Mouse (Mus musculus): ENCODE measurements around the gene Tfpt. TPM values are rescaled to one million over a fixed set of nuclear protein-coding genes. Genes with fewer than 3 reads are reported as not detected.

The Tfpt gene
- polyA plus RNA-seq (2017; shearing (Covaris generic)), result 10 to 100 TPM; 16.9 to 21.4 TPM

DNA sequence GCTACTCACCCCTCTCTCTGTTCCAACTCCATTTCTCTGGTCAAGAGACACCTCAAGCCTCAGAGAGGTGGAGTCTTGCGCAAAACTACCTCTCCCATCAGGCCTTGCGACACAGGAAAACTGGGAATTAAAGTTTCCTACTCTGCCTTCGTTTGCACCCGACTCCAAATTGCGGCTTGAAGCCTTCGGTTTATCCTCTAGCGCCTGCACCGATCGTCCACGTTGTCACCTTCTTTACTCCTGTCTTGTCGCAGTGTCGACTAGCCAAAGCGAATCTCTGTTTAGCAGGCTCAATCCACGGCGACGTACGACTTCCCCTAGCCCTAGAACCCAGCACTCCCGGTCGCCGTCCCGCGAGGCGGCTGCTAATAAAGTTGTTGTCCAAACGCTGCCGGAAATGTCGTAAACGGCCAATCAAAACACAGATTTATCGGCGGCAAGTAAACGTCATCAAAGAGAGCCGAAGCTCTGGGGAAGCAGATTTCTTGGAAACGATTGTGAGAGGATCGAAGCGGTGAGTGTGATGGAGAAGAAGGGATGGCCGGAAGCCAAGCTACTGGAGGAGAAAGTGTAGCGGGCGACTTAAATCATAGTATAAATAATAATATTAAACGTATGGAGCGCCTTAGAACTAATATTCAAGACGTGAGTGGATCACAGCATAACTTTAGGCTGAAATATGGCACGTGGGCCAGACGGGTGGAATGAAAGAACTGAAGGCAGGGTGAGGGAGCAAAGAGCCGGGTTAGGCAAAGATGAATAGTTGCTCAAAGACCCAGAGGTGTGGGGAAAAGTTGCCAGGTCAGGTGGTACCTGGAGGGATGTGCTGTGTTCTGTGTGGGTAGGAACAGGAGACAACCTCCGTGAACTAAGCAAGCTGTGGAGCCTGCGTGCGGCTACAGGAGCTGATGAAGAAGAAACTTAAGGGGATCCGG lies at the start of gene Tfpt, which contains the start of gene Prpf31:
Gene Tfpt (minus strand): TSS at position 387 of the 935 bp plus-strand sequence.
Gene Prpf31 (plus strand): TSS at position 443 of the 935 bp plus-strand sequence.
- ATAC-seq, result peak; percentile 76

DNA sequence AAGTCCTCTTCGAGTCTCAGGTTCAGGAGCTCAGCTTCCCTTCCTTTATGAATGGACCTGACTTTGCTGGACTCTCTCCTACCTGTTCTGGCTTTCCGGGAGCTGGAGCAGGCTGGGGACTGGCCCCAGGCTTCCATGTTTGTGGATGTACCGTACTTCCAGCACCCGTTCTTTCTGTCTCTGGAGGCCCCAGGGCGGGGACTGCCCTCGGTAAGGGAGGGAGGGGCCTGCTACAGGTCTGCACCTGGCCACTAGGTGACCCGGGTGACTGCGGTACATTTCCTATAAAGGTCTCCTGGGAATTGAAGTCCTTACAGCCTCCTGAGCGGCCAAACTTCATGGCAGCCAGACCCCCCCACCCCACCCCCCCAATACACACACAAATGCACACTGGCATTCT lies 47.6 kb upstream of the Tfpt start, which contains the start of gene Tmc4:
Gene Tmc4 (minus strand): TSS at position 212 of the 400 bp plus-strand sequence.
- no peak for ATAC-seq

DNA sequence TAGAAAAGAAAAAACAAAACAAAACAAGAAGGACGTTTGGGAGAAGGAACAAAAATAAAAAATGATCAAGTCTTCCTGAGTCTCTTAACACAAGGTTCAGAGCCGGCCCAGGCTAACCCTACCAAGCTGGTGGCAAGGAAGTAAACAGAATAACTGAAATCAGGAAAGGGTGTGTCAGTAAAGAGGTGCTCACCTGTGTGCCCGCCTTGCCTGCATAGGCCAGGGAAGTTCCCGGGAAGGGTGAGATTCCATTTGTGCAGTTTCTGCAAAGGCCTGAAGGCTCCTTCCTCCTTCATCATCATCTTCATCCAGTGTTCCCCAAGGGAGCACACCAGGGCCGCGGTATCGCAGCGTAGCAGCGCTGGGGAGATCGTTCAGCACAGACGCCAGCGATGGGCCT lies 46.6 kb upstream of the Tfpt start:
- no peak for ATAC-seq

DNA sequence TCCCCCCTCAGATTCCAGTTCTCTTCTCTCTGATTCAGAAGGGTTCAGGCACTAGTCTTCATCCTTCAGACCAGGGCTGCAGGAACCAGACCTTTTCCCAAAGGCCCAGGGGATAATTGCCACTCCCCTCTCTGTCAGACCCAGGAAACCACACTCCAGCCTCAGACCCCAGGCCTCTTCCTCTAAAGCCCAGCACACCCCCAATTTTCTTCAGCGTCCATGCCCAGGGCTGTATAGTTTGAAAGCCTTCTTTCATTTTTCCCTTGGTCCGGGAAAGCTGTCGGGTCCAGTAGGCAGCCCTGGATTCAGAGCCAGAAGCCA lies 45.5 kb upstream of the Tfpt start:
- ATAC-seq, result no peak

DNA sequence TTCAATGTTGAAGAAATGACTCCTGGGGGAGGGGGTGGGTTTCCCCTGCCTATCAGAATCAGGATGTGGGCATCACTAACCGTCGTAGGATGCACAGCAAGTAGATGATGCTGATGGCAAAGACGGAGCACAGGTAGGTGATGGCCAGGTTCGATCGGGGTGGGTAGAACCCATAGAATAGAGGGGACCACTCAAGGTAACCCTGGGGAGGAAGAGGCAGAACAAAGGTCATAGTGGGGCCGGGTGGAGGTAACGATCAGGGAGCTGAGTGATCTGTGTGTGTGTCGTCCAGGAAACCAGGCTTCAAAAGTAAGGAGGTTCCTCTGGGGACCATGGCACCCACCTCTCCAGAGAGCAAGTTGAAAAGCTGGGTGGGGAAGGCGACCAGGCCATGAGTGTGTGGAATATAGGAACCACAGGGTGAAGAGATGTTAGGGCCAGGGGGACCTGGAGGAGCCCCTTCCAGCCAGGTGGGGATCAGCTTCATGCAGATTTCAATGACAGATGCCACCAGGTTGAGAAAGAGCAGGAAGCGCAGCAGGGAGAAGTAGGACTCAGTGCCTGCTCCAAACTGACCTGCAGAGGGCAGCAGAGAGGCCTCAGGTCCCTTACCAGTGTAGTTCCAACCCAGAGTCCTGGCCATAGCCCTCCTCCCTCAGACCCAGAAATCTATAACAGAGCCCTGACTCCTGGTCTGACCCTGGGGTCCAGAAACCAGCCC lies 44.9 kb upstream of the Tfpt start:
- ATAC-seq, result peak; percentile 92

DNA sequence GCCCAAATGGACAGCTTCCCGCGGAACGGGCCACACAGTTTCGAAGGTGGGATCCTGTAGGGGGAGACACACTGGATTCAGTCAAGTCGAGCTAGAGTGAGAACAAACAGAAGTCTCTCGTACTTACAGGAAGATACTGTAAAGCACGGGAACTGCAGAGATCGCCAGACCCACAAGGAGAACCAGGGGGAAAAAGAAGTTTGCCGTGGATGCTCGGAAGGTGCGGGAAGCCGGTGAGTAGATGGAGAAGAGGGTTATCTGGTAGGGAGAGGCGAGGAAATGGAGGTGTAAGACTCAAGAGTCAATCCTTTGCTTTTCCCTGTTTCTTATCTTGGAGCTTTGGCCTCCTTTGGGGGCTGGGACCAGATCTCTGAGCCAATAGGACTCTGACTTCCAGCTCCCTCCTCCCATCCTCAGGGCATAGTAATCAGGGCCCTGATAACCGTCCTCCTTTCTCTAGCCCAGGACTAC lies 37.2 kb upstream of the Tfpt start:
- no peak for ATAC-seq

DNA sequence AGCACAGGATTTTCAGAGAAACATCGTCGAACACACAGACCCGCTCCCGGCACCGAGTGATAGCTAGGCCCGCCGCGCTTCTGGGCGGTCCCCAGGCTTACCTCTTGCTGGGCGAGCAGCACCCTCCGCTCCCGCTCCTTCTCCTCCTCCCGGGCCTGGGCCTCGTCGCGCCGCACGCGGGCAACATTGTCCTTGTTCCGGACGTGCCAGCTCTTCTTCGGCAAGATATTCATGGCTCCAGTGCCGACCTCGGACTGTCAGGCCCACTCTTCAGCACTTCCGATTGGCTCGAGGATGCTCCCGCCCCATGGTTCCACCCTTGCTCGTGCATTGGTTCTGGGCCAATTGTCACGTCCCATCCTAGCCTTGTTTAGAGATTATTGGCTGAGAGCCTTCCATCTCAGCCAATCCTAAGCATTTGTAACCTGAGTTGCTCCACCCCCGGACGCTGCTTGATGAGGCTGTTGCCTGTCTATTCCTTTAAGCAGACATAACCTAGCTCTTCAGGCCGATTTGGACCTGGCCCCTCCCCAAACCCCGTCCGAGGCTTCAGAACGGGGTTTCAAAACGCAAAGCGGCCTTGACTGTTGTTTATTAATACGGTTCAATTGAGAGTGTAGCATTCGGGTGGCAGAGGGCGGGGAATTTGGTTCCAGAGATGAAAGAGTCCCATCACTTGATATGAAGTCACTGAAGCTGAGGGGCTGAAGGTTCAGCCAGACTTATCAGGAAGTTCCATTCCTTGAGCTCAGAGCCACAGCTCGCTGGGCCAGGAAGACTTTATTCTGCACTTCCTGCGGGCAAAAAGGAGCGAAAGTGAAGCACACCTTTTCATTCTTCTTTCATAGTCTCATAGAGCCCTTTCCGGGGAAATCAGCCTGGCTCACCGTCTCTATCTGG lies 35.7 kb upstream of the Tfpt start, which contains the start of gene Leng1:
Gene Leng1 (minus strand): TSS at position 626 of the 900 bp plus-strand sequence.
- ATAC-seq, result peak; percentile 98

DNA sequence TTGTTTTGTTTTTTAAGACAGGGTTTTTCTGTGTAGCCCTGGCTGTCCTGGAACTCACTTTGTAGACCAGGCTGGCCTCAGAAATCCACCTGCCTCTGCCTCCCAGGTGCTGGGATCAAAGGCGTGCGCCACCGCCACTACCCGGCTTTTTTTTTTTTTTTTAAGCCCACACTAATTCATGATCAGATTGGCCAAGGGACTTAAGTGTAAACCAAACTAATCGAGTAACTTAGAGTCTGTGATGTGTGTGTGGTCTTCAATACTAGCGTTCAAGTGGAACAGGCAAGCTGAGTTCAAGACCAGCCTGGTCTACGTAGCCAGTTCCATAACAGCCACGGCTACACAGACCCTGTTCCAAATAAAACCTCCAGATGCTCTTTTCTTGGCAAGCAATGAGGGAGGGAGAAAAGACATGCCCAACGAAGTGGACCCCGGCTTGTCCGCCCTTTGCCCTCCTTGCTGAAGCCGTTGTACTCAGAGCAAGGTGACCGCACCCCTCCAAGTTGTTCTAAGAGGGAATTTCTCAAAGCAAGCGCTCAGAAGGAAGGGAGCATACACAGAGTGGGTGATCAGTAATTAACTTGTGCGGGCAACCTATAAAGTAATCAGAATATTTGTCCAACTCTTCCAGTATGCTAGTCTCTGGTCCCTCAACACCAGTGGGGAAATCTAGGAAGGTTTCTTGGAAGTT lies 34.9 kb upstream of the Tfpt start:
- no peak for ATAC-seq

DNA sequence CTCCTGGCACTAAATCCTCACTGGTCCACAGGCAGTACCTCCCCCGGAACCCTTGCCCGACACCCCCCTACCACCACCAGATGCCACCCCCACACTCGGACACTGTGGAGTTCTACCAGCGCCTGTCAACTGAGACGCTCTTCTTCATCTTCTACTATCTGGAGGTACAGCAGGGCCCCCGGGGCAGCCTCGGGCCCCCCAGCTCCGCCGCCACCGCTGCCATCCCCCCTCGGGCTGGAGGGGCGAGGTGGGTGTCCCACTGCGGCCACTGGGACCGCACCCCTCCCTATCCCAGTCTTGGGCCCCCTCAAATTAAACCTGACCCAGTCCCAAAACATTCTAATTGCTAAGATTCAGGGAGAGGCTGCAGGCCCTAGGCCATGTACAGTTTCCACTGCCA lies 28.8 kb upstream of the Tfpt start:
- ATAC-seq, result no peak

DNA sequence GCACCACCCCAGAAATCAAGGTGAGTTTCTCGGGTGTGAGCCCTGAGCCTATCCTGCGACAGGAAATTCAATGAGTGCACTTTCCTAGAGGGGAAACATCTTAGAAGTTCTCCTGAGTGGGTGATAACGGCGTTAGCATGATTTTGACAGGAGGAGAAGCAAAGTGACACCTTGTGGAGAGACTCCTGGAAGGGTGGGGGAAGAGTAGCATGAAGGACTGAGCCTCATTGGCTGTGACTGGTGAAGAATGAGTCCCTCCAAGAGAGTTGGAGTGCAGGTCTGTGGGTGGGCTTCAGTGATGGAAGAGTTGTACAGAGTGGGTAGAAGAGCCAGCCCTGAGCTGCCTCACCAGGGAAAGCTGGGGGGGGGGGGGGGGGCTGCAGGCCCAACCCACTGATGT lies 27.2 kb upstream of the Tfpt start:
- no peak for ATAC-seq

DNA sequence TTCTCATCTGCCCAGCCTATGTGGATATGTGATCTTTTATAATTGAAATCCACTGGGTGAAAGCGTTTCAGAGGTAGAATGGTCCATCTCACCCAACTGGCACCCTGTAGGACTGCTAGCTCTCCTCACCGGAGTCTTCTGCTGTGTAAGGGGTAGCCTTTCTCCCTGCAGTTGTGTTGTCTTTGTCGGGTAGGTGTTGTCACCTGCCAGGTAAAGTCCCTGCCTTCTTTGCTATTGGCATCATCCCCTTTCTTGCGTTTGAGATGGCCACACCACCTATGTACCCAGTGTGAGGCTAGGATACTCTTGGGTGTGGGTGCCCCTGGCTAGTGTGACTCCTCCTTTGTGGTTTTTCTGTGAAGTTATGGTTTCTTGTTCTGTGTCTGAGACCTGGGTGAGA lies 16.9 kb upstream of the Tfpt start:
- ATAC-seq, result no peak

DNA sequence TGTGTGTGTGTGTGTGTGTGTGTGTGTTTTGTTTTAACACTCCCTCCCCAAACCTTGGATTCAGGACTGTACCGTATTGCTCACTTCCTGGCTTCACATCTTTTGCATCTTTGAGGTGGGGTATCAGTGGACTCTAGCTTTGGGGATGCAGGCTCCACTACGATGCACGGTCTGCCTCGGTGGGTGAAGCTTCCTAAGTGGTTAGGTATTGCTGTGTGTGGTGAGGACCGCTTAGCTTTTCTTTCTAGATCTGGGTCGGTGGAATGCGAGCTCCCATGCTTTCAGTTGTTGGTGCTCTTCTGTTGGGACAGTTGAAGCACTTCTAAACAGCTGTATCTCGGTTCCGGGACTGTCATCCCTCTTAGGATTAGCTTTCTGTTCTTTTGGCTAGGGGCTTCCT lies 16.5 kb upstream of the Tfpt start:
- no peak for ATAC-seq

DNA sequence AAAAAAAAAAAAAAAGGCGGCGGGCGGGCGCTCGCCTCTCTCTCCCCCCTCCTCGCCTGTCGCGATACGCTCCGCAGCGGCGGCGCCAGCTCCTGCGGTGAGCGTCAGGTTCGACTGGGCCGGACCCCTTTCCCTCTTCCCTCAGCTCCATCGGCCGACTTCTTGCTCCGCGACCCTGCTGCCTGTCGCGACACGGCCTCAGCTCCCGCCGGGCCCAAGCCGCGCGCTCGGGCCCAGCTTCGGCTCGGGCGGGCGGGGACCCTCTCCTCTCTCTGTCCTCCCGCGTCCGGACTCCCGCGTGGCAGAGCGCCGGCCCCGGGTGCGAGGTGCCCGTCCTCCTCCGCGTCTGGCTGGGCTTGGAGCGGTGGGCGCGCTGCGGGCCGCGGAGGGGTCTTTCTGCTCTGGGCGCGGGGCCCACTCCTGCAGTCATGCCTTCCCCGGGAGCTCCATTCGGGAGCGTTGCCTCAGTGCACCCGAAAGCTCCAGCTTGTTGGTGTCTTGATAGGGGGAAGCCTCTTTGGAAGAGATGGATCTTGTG lies 15.8 kb upstream of the Tfpt start:
- ATAC-seq, result no peak

DNA sequence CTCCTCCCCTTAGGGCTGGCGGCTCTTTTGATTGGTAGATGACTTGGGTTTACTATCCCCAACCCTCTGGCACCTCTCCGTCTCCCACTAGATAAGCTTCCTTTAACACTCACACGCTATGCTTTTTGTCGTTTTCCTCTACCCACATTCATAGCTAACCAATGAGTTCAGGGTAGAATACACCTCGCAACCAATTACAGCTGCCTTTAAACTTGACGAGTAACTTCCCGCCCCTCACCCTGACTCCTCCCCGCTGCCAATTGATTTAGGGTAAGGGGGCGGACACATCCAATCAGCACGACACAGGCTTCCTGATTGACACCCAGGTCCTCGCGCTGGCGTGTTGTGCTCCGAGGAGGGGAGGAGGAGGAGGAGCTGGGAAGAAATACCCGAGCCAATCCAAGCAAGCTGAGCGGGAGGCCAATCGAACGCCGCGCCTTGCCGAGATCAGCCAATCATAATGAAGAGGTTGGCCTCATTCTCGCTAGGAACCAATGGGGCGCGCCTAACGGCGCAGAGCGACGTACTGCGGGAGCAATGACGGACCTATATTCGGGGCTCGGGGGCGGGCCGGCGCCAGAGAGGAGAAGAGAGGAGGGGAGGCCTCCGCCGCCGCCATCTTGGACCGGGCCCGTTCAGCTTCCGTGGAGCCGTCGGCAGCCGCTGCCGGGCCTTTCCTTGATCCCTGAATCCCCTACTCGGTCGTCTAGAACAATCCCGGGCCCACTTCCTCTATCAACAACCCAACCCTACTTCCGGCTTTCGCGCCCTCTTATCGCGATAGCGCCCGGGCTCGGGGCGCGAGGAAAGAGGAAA lies 15.2 kb upstream of the Tfpt start, which contains the start of gene Cnot3:
Gene Cnot3 (plus strand): TSS at position 597 of the 816 bp plus-strand sequence.
- peak; percentile 83 for ATAC-seq

DNA sequence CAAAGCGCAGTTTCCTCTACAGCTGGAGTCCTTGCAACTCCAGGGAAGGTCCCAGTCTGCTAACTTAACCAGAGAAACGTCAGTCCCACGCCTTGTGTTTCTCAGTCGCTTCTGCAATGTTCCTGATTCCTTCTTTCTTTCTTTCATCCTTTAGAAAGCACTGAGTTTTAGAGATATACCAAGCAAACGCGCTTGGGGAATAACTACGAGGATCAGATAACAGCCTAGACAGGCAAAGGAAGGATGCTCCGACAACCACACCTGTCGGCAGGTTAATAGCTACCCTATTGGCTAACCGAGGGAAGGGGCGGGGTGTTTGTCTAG lies 14.6 kb upstream of the Tfpt start:
- ATAC-seq, result no peak

DNA sequence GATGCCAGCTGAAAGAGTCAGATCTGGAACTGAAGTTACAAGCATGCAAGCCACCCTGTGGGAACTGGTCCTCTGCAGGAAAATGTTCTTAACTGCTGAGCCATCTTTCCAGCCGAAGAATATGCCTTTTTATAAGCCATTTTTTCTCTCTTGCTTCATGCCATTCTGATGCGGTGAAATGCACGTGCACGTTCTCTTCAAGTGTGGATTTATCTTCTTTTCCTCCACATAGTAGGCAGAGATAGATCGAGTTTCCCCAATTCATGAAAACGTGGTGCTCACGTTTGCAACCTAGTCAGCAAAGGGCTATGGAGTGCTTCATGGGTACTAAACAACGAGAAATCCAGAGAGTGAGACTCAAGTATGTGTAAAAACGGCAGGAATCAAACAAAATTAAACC lies 14.1 kb upstream of the Tfpt start:
- ATAC-seq, result no peak

DNA sequence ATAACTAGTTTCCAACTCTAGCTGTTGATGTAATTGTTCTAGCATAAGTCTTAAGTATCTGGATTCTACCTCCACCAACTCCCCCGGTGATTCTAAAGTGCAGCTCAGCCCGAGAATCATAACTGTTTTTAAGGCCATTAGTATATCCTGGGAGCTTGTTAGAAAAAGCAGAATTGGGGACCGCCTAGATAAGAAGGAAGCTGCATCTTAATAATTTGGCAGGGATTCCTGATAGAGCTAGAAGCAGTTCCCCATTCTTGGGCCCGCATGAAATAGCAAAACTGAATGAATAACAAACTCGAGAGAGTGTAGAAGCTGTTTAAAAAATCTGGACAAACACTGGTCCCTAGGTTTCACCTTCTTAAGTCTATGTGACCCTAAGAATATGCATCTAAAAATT lies 13.7 kb upstream of the Tfpt start:
- no peak for ATAC-seq

DNA sequence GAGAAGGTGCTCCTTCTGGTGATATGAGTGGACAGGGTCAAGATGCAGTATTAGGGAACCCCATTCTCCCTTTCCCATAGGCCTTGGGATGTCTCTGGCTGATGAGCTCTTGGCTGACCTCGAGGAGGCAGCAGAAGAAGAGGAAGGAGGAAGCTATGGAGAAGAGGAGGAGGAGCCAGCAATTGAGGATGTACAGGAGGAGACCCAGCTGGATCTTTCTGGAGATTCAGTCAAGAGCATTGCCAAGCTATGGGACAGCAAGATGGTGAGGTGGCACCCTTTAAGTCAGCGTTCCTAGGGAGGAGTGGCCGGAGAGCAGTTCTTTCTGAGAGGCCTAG lies 718 bp upstream of the Tfpt start:
- no peak for ATAC-seq

DNA sequence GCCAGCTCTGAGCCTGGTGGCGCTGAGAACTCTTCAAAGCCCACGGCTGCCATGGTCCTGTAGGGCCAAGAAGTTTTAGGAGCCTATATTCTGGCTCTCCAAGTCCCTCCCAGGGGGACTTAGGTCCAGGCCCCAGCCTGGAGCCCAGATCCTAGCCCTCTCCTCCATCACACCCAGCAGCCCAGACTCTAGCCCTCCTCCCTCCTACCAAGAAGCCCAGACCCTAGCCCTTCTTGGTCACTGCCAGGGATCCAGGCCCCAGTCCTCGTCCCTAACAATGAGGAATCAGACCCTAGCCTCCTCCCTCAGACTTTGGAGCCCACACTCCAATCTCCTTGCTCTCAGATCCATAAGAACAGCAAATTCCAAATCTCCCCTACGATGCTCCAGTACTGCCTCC lies 699 bp downstream of the Tfpt start:
- no peak for ATAC-seq

DNA sequence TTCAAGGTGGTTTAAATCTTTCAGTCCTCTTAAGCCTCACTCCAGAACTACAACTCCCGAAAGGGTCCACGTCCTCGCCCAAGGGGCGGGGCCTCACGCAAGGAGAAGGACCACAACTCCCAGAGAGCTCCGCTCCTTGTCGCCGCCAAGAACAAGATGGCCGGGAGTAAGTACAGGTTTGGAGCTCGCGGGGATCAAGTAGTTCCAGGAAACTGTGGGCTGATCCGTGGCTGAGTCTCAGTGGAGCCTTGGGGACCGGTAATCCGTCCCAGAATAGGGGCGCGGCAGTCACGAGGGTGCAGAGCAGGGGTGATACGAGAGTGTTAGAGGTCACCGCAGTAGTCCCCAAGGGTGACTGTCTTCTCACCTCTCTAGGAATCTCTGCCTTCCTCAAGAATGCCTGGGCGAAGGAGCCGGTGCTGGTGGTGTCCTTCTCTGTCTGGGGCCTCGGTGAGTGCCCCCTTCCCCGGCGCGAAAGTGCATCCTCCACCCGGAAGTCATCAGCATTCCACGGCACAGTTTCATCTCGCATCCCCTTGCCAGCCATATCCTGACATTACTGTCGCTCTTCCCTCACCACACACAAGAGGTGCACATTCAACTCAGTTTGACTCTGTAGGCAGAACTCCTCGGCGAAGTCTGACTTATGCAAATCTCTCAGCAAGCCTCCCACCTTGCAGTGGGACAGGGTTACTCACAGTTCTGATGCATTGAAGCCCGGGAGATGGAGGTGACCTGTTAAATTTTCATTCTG lies 12.3 kb downstream of the Tfpt start, which contains the start of gene Ndufa3:
Gene Ndufa3 (plus strand): TSS at position 132 of the 754 bp plus-strand sequence.
- peak; percentile 99 for ATAC-seq

All from activated CD4-positive, CD25-positive, alpha-beta regulatory T cell, adult 4 months (primary cell).